Mouse (Mus musculus): Measurements from ENCODE around the gene Oaz1. TPM values are rescaled to one million over a fixed set of nuclear protein-coding genes. Genes with fewer than 3 reads are reported as not detected.

Gene Oaz1
- polyA plus RNA-seq, 1 experiment from 2014 or later = 1,847 TPM

DNA sequence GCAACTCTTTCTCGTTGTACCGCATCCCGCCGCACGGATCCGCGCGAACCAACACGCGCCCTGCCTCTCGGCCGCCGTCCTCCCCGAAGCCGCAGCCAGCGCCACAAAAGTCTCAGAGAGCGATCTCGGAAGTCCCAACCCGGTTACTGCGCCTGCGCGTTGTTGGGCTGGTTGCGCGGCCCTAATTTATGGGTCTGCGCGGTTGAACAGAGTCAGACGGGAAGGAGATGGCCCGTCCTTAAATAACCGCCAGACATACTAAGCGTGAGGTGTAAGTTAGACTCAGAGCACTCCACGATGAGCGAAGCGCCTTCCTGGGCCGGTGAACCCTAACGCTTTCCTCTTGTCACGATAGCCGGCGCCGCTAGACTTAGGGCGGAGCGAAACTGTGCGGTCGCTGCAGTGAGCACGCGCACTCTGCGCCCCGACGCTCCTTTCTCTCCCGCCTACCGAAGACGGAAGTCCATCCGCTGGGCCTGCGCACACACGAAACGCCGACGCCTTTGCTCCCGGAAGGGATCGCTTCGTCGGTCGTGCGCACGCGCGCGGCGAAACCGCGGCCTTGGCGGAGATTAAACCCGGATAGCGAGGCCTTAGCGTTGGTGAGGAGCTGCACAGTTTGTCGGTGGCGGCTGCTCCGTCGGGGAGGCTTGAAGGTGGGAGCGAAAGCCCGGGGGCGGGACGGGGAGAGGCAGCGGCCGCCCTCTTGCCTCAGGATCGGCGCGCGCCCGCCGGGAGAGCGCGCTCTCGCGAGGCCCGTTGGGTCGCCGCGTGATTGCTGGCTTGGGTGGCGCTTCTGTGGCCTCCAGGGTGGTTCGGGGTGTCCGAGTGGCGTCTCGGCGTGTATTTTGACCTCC lies 28.1 kb upstream of the Oaz1 start, which contains the start of the genes Sf3a2 and Plekhj1:
Gene Sf3a2 (plus strand): TSS at position 49 of the 857 bp plus-strand sequence.
Gene Plekhj1 (minus strand): TSS at position 477 of the 857 bp plus-strand sequence.
- ATAC-seq (ENCODE audit: insufficient read depth, low FRiP score, low TSS enrichment) (peak; percentile 85), DNase-seq (ENCODE audit: low spot score) (peak; percentile 97)
- Histone ChIP-seq H3K4me2 (ENCODE audit: low read depth) (peak within 1 kb of the TSS; percentile 84), H3K4me1 (ENCODE audit: control insufficient read depth, insufficient read depth, low read length) (peaks cover 18% of the 10 kb centered on the region), H3K4me3 (ENCODE audit: low read depth, low read length) (peak within 1 kb of the TSS; percentile 92), H3K9me3 (ENCODE audit: control insufficient read depth, low read length) (no peaks in the 10 kb centered on the region), H3K27me3 (ENCODE audit: control insufficient read depth, insufficient read depth, low read length) (no peaks in the 10 kb centered on the region), H3K27ac (ENCODE audit: low read depth, low read length) (peak within 1 kb of the TSS; percentile 95), H3K9ac (ENCODE audit: low read length) (peak within 1 kb of the TSS; percentile 93), H3K36me3 (ENCODE audit: control insufficient read depth, insufficient read depth, low read length) (peaks cover 29% of the 10 kb centered on the region)
- WGBS = under 1% methylated on average over 104 of the region's 104 CpGs

DNA sequence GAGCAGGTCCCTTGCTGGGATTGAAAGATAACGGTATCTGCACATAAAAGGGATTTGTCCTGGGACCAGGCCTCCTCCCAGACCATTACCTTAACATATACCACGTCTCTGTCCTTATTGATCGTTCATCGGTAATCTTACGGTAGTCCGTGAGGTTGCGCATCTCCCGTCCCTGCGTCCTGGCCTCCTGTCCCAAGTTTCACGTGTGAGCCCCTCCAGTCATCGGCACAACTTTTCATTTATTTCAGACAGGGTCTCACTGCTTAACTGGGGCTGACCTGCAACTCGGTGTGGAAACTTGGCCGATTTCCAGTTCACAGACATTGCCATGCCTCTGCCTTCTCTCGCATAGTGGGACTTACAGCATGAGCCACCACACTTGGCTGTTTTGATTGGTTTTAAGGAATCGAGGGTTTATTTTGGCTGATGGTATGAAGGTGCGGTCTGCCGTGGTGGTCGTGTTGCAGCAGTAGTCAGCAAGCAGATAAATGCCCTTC lies 27.3 kb upstream of the Oaz1 start:
- peak overlapping the region; percentile 93 for H3K9ac ChIP-seq (ENCODE audit: low read length)
- WGBS = 2% methylated on average over 18 of the region's 18 CpGs
- peak overlapping the region; percentile 84 for H3K4me2 ChIP-seq (ENCODE audit: low read depth)
- H3K27me3 ChIP-seq (ENCODE audit: control insufficient read depth, insufficient read depth, low read length) = no peaks in the 10 kb centered on the region
- ATAC-seq (ENCODE audit: insufficient read depth, low FRiP score, low TSS enrichment) (no peak), DNase-seq (ENCODE audit: low spot score) (no peak)
- peak overlapping the region; percentile 95 for H3K27ac ChIP-seq (ENCODE audit: low read depth, low read length)
- H3K36me3 ChIP-seq (ENCODE audit: control insufficient read depth, insufficient read depth, low read length) = peaks cover 33% of the 10 kb centered on the region
- no peaks in the 10 kb centered on the region for H3K9me3 ChIP-seq (ENCODE audit: control insufficient read depth, low read length)
- peaks cover 18% of the 10 kb centered on the region for H3K4me1 ChIP-seq (ENCODE audit: control insufficient read depth, insufficient read depth, low read length)
- H3K4me3 ChIP-seq (ENCODE audit: low read depth, low read length) = peak overlapping the region; percentile 92

GRCm38 (mm10) chr10:80802204-80802912 lies 24.1 kb upstream of the Oaz1 start:
- Histone ChIP-seq H3K36me3 (ENCODE audit: control insufficient read depth, insufficient read depth, low read length) (peaks cover 33% of the 10 kb centered on the region), H3K9me3 (ENCODE audit: control insufficient read depth, low read length) (no peaks in the 10 kb centered on the region), H3K9ac (ENCODE audit: low read length) (no peak overlapping the region), H3K27me3 (ENCODE audit: control insufficient read depth, insufficient read depth, low read length) (no peaks in the 10 kb centered on the region; the same call in 1 of the 2 replicates), H3K4me2 (ENCODE audit: low read depth) (no peak overlapping the region), H3K27ac (ENCODE audit: low read depth, low read length) (no peak overlapping the region), H3K4me1 (ENCODE audit: control insufficient read depth, insufficient read depth, low read length) (peaks cover 20% of the 10 kb centered on the region), H3K4me3 (ENCODE audit: low read depth, low read length) (no peak overlapping the region)
- ATAC-seq (ENCODE audit: insufficient read depth, low FRiP score, low TSS enrichment) (no peak), DNase-seq (ENCODE audit: low spot score) (no peak)
- WGBS = 92% methylated on average over 10 of the region's 10 CpGs

- Histone ChIP-seq H3K4me2 (ENCODE audit: low read depth) (no peak overlapping the region), H3K4me3 (ENCODE audit: low read depth, low read length) (no peak overlapping the region), H3K4me1 (ENCODE audit: control insufficient read depth, insufficient read depth, low read length) (peaks cover 19% of the 10 kb centered on the region), H3K9me3 (ENCODE audit: control insufficient read depth, low read length) (no peaks in the 10 kb centered on the region), H3K27ac (ENCODE audit: low read depth, low read length) (no peak overlapping the region), H3K9ac (ENCODE audit: low read length) (no peak overlapping the region), H3K27me3 (ENCODE audit: control insufficient read depth, insufficient read depth, low read length) (no peaks in the 10 kb centered on the region; the same call in 1 of the 2 replicates), H3K36me3 (ENCODE audit: control insufficient read depth, insufficient read depth, low read length) (peaks cover 33% of the 10 kb centered on the region)
- WGBS = 87% methylated on average over 3 of the region's 3 CpGs
- ATAC-seq (ENCODE audit: insufficient read depth, low FRiP score, low TSS enrichment) (no peak), DNase-seq (ENCODE audit: low spot score) (no peak)
Observed at GRCm38 (mm10) chr10:80802996-80803395, 23.5 kb upstream of the Oaz1 start.

GRCm38 (mm10) chr10:80804340-80804739 lies 22.1 kb upstream of the Oaz1 start:
- WGBS = 90% methylated on average over 2 of the region's 2 CpGs
- peaks cover 28% of the 10 kb centered on the region for H3K4me1 ChIP-seq (ENCODE audit: control insufficient read depth, insufficient read depth, low read length)
- H3K27ac ChIP-seq (ENCODE audit: low read depth, low read length) = no peak overlapping the region
- DNase-seq (ENCODE audit: low spot score) (no peak), ATAC-seq (ENCODE audit: insufficient read depth, low FRiP score, low TSS enrichment) (no peak)
- no peak overlapping the region for H3K9ac ChIP-seq (ENCODE audit: low read length)
- peaks cover 33% of the 10 kb centered on the region for H3K36me3 ChIP-seq (ENCODE audit: control insufficient read depth, insufficient read depth, low read length)
- no peak overlapping the region for H3K4me2 ChIP-seq (ENCODE audit: low read depth)
- H3K4me3 ChIP-seq (ENCODE audit: low read depth, low read length) = no peak overlapping the region
- no peaks in the 10 kb centered on the region for H3K9me3 ChIP-seq (ENCODE audit: control insufficient read depth, low read length)
- H3K27me3 ChIP-seq (ENCODE audit: control insufficient read depth, insufficient read depth, low read length) = peaks cover 12% of the 10 kb centered on the region

GRCm38 (mm10) chr10:80804916-80805315 lies 21.5 kb upstream of the Oaz1 start, which contains the start of gene Amh:
Gene Amh, plus strand, starts transcription at chr10:80805243.
- peaks cover 33% of the 10 kb centered on the region for H3K36me3 ChIP-seq (ENCODE audit: control insufficient read depth, insufficient read depth, low read length)
- H3K9ac ChIP-seq (ENCODE audit: low read length) = no peak within 1 kb of the TSS
- ATAC-seq (ENCODE audit: insufficient read depth, low FRiP score, low TSS enrichment) = no peak
- peaks cover 15% of the 10 kb centered on the region for H3K27me3 ChIP-seq (ENCODE audit: control insufficient read depth, insufficient read depth, low read length)
- H3K4me2 ChIP-seq (ENCODE audit: low read depth) = no peak within 1 kb of the TSS
- 72% methylated on average over 6 of the region's 6 CpGs for WGBS
- peaks cover 22% of the 10 kb centered on the region for H3K4me1 ChIP-seq (ENCODE audit: control insufficient read depth, insufficient read depth, low read length)
- H3K4me3 ChIP-seq (ENCODE audit: low read depth, low read length) = no peak within 1 kb of the TSS
- H3K9me3 ChIP-seq (ENCODE audit: control insufficient read depth, low read length) = no peaks in the 10 kb centered on the region
- DNase-seq (ENCODE audit: low spot score) = no peak
- no peak within 1 kb of the TSS for H3K27ac ChIP-seq (ENCODE audit: low read depth, low read length)

DNA sequence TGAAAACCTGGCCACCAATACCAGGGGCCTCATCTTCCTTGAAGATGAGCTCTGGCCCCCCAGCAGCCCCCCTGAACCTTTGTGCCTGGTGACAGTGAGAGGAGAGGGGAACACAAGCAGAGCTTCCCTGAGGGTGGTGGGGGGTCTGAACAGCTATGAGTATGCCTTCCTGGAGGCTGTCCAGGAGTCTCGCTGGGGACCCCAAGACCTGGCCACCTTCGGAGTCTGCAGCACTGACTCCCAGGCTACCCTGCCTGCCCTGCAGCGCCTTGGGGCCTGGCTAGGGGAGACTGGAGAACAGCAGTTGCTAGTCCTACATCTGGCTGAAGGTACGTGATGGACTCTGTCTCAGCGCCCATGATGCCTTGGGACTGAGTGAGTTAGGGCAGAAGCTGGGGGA lies 21.1 kb upstream of the Oaz1 start:
- no peak overlapping the region for H3K27ac ChIP-seq (ENCODE audit: low read depth, low read length)
- no peak overlapping the region for H3K9ac ChIP-seq (ENCODE audit: low read length)
- H3K36me3 ChIP-seq (ENCODE audit: control insufficient read depth, insufficient read depth, low read length) = peaks cover 33% of the 10 kb centered on the region
- no peaks in the 10 kb centered on the region for H3K9me3 ChIP-seq (ENCODE audit: control insufficient read depth, low read length)
- H3K4me1 ChIP-seq (ENCODE audit: control insufficient read depth, insufficient read depth, low read length) = peaks cover 25% of the 10 kb centered on the region
- no peak overlapping the region for H3K4me3 ChIP-seq (ENCODE audit: low read depth, low read length)
- ATAC-seq (ENCODE audit: insufficient read depth, low FRiP score, low TSS enrichment) (no peak), DNase-seq (ENCODE audit: low spot score) (no peak)
- peaks cover 19% of the 10 kb centered on the region for H3K27me3 ChIP-seq (ENCODE audit: control insufficient read depth, insufficient read depth, low read length)
- no peak overlapping the region for H3K4me2 ChIP-seq (ENCODE audit: low read depth)
- WGBS = 81% methylated on average over 3 of the region's 5 CpGs

DNA sequence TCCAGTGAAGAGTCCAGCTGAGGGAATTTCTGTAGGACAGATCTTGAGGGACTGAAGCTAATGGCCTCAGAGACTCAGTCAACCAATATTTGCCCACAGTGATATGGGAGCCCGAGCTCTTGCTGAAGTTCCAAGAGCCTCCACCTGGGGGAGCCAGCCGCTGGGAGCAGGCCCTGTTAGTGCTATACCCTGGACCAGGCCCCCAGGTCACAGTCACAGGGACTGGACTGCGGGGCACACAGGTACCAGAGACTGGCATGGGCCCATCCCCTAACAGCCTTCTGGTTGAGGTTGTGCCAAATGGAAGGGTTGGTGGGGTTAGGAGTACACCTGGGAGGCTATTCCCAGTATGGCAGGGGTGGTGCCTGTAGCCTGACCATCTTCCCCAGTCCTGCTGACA lies 20.5 kb upstream of the Oaz1 start:
- Histone ChIP-seq H3K9ac (ENCODE audit: low read length) (no peak overlapping the region), H3K4me3 (ENCODE audit: low read depth, low read length) (no peak overlapping the region), H3K36me3 (ENCODE audit: control insufficient read depth, insufficient read depth, low read length) (peaks cover 33% of the 10 kb centered on the region), H3K27ac (ENCODE audit: low read depth, low read length) (no peak overlapping the region), H3K27me3 (ENCODE audit: control insufficient read depth, insufficient read depth, low read length) (peaks cover 21% of the 10 kb centered on the region), H3K4me2 (ENCODE audit: low read depth) (no peak overlapping the region), H3K4me1 (ENCODE audit: control insufficient read depth, insufficient read depth, low read length) (peaks cover 25% of the 10 kb centered on the region), H3K9me3 (ENCODE audit: control insufficient read depth, low read length) (no peaks in the 10 kb centered on the region)
- peak; percentile 78 for DNase-seq (ENCODE audit: low spot score)
- WGBS = 19% methylated on average over 3 of the region's 3 CpGs
- peak; percentile 27; the same call in 1 of the 2 replicates for ATAC-seq (ENCODE audit: insufficient read depth, low FRiP score, low TSS enrichment)

All from neural tube, embryonic 11.5 days (tissue).